Mouse (Mus musculus): ENCODE measurements around the gene Taar8a.

GRCm38 (mm10) chr10:24058986-24059385, 17.3 kb upstream of the Taar8a start:
- TF ChIP-seq POLR2A (IDR thresholded peaks at IDR 0.05; ENCODE audit: extremely low read depth, insufficient read depth, low read length) (no peak), CTCF (IDR thresholded peaks at IDR 0.05; ENCODE audit: low read depth, low read length) (no peak)
